Mouse (Mus musculus) liver, postnatal 0 days (tissue): ENCODE measurements around the gene Tspan15. TPM values are rescaled to one million over a fixed set of nuclear protein-coding genes. Genes with fewer than 3 reads are reported as not detected.

Experiments used
- ATAC-seq: fragments of 200-750 bp; cut with Nextera tagmentation; 2 replicates; pipeline ENCODE4 v1.8.0; 2017; ENCODE audit warnings: mild to moderate bottlenecking, moderate library complexity
- DNase-seq: peaks from one replicate; pipeline ENCODE4 v3.0.0-alpha.2; 2016
- H3K27ac ChIP-seq: fragments of 300-500 bp; sonication (generic); 2 replicates; pipeline ENCODE4 v1.5.1; 2014; ENCODE audit warnings: antibody characterized with exemption, moderate library complexity, mild to moderate bottlenecking, low read depth
- H3K27me3 ChIP-seq: fragments of 300-500 bp; sonication (generic); 2 replicates; pipeline ENCODE4 v1.6.1; 2014; ENCODE audit warnings: low read length, control low read depth, mixed read lengths; ENCODE audit not compliant: insufficient read depth
- H3K36me3 ChIP-seq: fragments of 300-500 bp; sonication (generic); replicated peaks from 2 replicates; pipeline ENCODE4 v1.6.1; 2014; ENCODE audit warnings: mild to moderate bottlenecking, control low read depth, low read length, moderate library complexity, mixed read lengths; ENCODE audit not compliant: insufficient read depth
- H3K4me1 ChIP-seq: fragments of 300-500 bp; sonication (generic); 2 replicates; pipeline ENCODE4 v1.6.1; 2014; ENCODE audit warnings: antibody characterized with exemption, mild to moderate bottlenecking, control low read depth; ENCODE audit not compliant: insufficient read depth
- H3K4me2 ChIP-seq: fragments of 300-500 bp; sonication (generic); 2 replicates; pipeline ENCODE4 v1.6.1; 2014; ENCODE audit warnings: low read depth, mild to moderate bottlenecking, low read length, moderate library complexity, mixed read lengths
- H3K4me3 ChIP-seq: fragments of 300-500 bp; sonication (generic); 2 replicates; pipeline ENCODE4 v1.5.1; 2014; ENCODE audit warnings: low read depth, low read length
- H3K9ac ChIP-seq: fragments of 300-500 bp; sonication (generic); replicated peaks from 2 replicates; pipeline ENCODE4 v1.6.1; 2014; ENCODE audit warnings: mild to moderate bottlenecking, moderate library complexity
- H3K9me3 ChIP-seq: fragments of 300-500 bp; sonication (generic); 2 replicates; pipeline ENCODE4 v1.6.1; 2016; ENCODE audit warnings: mild to moderate bottlenecking, control low read depth, low read length, mixed read lengths
- CTCF ChIP-seq: sonication (generic); IDR thresholded peaks from 2 replicates; pipeline ENCODE4 v1.5.1; 2016; ENCODE audit warnings: antibody characterized with exemption, low read depth
- EP300 ChIP-seq: IDR thresholded peaks from 2 replicates; pipeline ENCODE4 v1.6.1; 2016; ENCODE audit warnings: antibody characterized with exemption, low read depth, mild to moderate bottlenecking
- WGBS: fragments of 180-500 bp; shearing (Covaris S2); extraction: QIAGEN DNeasy Blood & Tissue Kit; methylation state at CpG from one replicate; pipeline ENCODE4 v1.1.7; 2014; ENCODE audit not compliant: insufficient replicate concordance; 5-methylcytosine and 5-hydroxymethylcytosine counted together
- polyA plus RNA-seq: library from polyadenylated mRNA; unstranded; fragments of >200 nt; fragmentation: Nextera tagmentation; extraction: Ambion mirVana; gene quantifications from 2 replicates; pipeline ENCODE4 v1.2.1, GENCODE M21; 2015

Gene Tspan15
- polyA plus RNA-seq, 1 experiment from 2014 or later, result 13.0 TPM

DNA sequence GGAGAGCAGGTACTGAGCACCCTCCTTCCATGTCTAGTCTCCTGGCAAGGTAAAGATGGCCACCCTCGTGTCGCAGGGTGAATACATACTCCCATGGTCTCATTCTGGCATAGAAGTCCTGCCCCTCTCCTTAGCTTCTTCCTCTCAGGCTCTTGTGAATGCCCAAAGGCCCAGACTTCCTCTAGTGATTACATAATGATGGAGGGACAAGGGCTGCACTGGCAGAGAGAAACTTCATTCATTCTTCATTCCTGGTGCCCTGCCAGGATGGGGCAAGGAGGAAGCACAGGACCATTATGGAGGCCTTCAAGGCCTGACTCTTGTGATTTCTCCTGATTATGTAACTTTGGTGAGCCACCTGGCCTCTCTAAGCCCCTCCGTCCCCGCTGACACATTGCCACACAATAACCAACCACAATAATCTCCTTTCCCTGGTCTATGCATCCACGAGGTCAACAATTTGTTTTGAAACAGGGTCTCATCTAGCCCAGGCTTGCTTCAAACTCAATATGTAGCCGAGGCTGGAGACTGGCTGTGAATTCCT lies 48.5 kb downstream of the Tspan15 start:
- DNase-seq (no peak), ATAC-seq (no peak)
- WGBS, result 66% methylated on average over 6 of the region's 6 CpGs
- Histone ChIP-seq H3K4me3 (no peak overlapping the region), H3K4me2 (no peak overlapping the region), H3K9ac (no peak overlapping the region), H3K27me3 (no peaks in the 10 kb centered on the region), H3K27ac (no peak overlapping the region), H3K36me3 (no peaks in the 10 kb centered on the region), H3K4me1 (no peaks in the 10 kb centered on the region), H3K9me3 (no peaks in the 10 kb centered on the region)
- TF ChIP-seq EP300 (no peak), CTCF (no peak)

DNA sequence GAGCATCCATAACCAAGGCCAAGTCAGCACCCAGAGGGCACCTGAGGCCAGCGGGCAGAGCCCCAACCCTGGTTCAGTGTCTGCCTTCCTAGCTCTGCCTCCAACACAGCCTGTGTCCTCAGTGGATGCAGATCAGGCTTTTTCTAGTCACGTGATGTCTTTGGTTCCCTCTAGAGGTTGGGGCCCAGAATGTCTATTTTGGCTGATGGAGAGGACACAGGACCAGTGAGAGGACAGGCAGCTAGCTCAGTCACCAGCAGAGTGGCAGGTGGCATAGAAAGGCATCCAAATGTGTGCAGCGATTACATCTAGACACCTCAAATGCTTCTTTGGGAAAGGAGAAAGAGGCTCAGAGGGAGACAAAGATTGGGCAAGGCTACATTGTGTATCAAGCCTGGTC lies 49.4 kb downstream of the Tspan15 start:
- WGBS, result 43% methylated on average over 3 of the region's 3 CpGs
- DNase-seq (no peak), ATAC-seq (no peak)
- Histone ChIP-seq H3K4me3 (no peak overlapping the region), H3K36me3 (no peaks in the 10 kb centered on the region), H3K9ac (no peak overlapping the region), H3K4me1 (no peaks in the 10 kb centered on the region), H3K9me3 (no peaks in the 10 kb centered on the region), H3K27me3 (no peaks in the 10 kb centered on the region), H3K27ac (no peak overlapping the region), H3K4me2 (no peak overlapping the region)
- TF ChIP-seq EP300, result no peak
- TF ChIP-seq CTCF, result no peak

DNA sequence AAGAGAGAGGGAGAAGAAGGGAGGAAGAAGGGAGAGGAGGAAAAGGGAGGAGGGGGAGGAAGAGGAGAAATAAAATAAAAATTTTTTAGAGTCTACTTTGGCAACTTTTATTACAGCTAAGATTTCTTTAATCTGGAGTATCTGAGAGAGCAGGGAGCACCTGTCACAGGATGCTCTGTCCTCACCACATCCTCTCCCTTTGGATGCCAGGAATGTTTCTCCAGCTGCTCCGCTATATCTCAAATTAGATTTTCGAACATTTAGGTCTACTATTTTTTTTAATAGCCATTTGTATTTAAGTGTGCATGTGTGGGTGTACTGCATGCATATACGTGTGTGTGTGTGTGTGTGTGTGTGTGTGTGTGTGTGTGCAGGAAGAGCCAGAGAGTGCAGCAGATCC lies 51.1 kb downstream of the Tspan15 start:
- Histone ChIP-seq H3K9ac (no peak overlapping the region), H3K9me3 (no peaks in the 10 kb centered on the region), H3K27me3 (no peaks in the 10 kb centered on the region; the same call in 1 of the 2 replicates), H3K4me1 (no peaks in the 10 kb centered on the region), H3K36me3 (no peaks in the 10 kb centered on the region), H3K27ac (no peak overlapping the region), H3K4me2 (no peak overlapping the region), H3K4me3 (no peak overlapping the region)
- TF ChIP-seq EP300, result no peak
- no peak for TF ChIP-seq CTCF
- no peak for ATAC-seq
- WGBS, result 74% methylated on average over 3 of the region's 3 CpGs
- no peak for DNase-seq

DNA sequence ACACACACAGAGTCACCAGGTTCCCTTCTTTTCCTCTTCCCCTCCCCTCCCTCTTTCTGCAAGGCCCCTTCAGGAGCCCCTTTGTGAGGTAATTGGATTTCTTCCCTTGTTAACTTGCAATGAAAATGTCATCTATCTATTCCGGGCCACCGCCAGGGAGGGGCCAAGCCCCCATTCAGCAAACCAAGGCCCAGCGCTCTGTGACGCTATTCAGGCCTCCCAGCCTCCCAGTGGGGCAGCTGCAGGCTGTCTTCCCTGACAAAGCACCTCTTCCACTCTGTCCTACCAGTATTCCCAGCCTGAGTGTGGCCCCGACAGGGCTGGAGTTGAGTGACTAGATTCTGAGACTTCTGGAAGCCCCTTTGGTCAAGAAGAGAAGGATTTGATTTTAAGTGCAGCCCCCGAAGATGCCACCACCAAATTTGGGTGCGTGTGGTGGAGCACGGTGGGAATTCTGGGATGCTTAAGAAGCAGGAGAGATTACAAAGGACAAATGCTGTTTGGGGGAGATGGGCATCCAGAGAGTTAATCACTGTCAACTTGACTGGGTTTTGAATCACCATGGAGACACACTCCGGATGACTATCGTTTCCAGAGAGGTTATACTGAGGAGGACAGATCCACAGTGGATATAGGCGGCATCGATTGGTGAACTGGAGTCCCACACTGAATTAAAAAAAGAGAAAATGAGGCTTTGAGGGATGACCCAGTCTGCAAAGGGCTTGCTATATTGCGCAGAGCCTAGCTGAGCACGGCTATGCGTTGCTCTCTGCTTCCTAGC lies 56.3 kb downstream of the Tspan15 start:
- ATAC-seq, result no peak
- Histone ChIP-seq H3K9me3 (no peaks in the 10 kb centered on the region), H3K27ac (no peak overlapping the region), H3K27me3 (no peaks in the 10 kb centered on the region; the same call in 1 of the 2 replicates), H3K36me3 (no peaks in the 10 kb centered on the region), H3K4me2 (no peak overlapping the region), H3K4me3 (no peak overlapping the region), H3K9ac (no peak overlapping the region), H3K4me1 (no peaks in the 10 kb centered on the region)
- TF ChIP-seq EP300 (no peak), CTCF (no peak)
- no peak for DNase-seq
- WGBS, result 68% methylated on average over 15 of the region's 15 CpGs

DNA sequence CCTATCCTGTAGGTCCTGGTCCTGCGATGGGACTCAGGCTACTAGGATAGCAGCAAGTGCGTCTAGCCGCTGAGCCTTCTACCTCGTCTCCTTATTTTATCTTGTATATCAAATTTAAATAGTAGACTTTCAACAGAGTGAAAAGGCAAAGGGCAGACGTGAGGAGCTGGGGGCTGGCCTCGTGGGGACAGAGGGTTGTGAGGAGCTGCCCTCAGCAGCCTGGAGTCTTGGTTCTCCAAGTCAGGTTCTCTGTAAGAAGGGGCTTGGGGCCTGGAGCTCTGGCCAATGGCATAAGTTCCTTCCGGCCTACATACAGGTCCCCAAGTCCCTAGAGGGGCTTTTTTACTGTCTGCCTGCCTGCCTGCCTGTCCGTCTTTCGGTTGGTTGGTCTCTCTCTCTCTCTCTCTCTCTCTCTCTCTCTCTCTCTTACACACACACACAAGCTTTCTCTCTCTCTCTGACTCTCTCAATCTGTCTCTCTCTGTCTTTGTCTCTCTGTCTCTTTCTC lies 57.1 kb downstream of the Tspan15 start:
- DNase-seq (no peak), ATAC-seq (no peak)
- Histone ChIP-seq H3K27me3 (no peaks in the 10 kb centered on the region; the same call in 1 of the 2 replicates), H3K27ac (no peak overlapping the region), H3K9me3 (no peaks in the 10 kb centered on the region), H3K4me3 (no peak overlapping the region), H3K36me3 (no peaks in the 10 kb centered on the region), H3K4me1 (no peaks in the 10 kb centered on the region), H3K4me2 (no peak overlapping the region), H3K9ac (no peak overlapping the region)
- no peak for TF ChIP-seq CTCF
- TF ChIP-seq EP300, result no peak
- WGBS, result 42% methylated on average over 9 of the region's 9 CpGs

DNA sequence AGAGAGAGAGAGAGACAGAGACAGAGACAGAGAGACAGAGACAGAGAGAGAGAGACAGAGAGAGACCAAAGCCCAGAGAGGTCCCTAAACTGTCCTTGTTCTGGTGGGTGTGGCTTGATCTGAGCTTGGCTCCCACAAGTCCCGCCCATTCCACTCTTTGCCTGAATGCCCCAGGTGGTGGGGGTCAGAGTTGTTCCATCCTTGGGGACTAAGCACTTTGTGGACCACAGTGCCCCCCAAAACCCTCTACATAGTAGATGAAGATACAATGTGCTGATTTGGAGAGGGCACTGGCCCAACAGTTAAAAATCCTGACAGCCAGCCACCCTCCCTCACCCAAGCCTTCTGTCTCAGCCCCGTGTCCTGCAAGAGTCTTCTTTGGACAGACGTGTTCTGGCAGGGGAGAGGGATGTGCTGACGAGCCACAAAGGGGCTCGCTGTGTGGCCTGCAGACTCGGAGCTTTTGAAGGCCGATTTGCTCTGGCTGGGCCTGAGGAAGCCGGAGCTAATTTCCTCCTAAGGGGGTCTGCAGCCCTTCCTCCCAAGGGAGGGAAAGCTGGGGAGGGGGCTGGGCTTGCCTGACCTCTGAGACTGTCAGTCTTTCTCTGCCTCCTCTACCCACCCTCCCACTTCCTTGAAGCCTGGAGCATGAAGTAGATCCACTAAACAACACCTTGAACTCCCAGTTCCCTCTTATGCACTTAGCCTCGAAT lies 58.1 kb downstream of the Tspan15 start:
- no peak for ATAC-seq
- TF ChIP-seq EP300 (no peak), CTCF (no peak)
- Histone ChIP-seq H3K4me3 (no peak overlapping the region), H3K4me1 (no peaks in the 10 kb centered on the region), H3K4me2 (no peak overlapping the region), H3K27me3 (no peaks in the 10 kb centered on the region; the same call in 1 of the 2 replicates), H3K36me3 (no peaks in the 10 kb centered on the region), H3K27ac (no peak overlapping the region), H3K9ac (no peak overlapping the region), H3K9me3 (no peaks in the 10 kb centered on the region)
- DNase-seq, result no peak
- 20% methylated on average over 9 of the region's 9 CpGs for WGBS
